Mouse (Mus musculus) lung, postnatal 10 days (tissue): ENCODE measurements around the gene Cdc42bpb.

Experiments
- DNase-seq: peaks from one replicate; pipeline ENCODE4 v3.0.0; 2021

The Cdc42bpb gene

GRCm38 (mm10) chr12:111377376-111377973, at the start of gene Cdc42bpb:
Gene Cdc42bpb, minus strand, starts transcription at chr12:111377718.
- DNase-seq: peak; percentile 96

GRCm38 (mm10) chr12:111425789-111426460, 48.4 kb upstream of the Cdc42bpb start:
- peak; percentile 94 for DNase-seq

GRCm38 (mm10) chr12:111425258-111425657, 47.7 kb upstream of the Cdc42bpb start:
- peak; percentile 94 for DNase-seq

GRCm38 (mm10) chr12:111424547-111424946, 47.0 kb upstream of the Cdc42bpb start:
- peak; percentile 59 for DNase-seq

GRCm38 (mm10) chr12:111423570-111424129, 46.1 kb upstream of the Cdc42bpb start:
- DNase-seq: no peak

- no peak for DNase-seq
These were observed 45.3 kb upstream of the Cdc42bpb start for GRCm38 (mm10) chr12:111422852-111423251.

GRCm38 (mm10) chr12:111420946-111421709, 43.6 kb upstream of the Cdc42bpb start:
- DNase-seq: peak; percentile 54

GRCm38 (mm10) chr12:111419918-111420317, 42.4 kb upstream of the Cdc42bpb start:
- no peak for DNase-seq

- peak; percentile 76 for DNase-seq
These were observed 39.6 kb upstream of the Cdc42bpb start, which contains the start of gene Exoc3l4 for GRCm38 (mm10) chr12:111416921-111417779. Gene Exoc3l4, plus strand, starts transcription at chr12:111417017.

GRCm38 (mm10) chr12:111413300-111413699, 35.8 kb upstream of the Cdc42bpb start:
- DNase-seq: peak; percentile 95

- DNase-seq: peak; percentile 71
These were observed 35.2 kb upstream of the Cdc42bpb start for GRCm38 (mm10) chr12:111412581-111413284.

- DNase-seq: no peak
These were observed 34.3 kb upstream of the Cdc42bpb start for GRCm38 (mm10) chr12:111411631-111412355.

- no peak for DNase-seq
These were observed 32.1 kb upstream of the Cdc42bpb start for GRCm38 (mm10) chr12:111409583-111409982.

GRCm38 (mm10) chr12:111406622-111407021, 29.1 kb upstream of the Cdc42bpb start, which contains the start of gene Lbhd2:
Gene Lbhd2, plus strand, starts transcription at chr12:111406809.
- no peak for DNase-seq

- DNase-seq: no peak
These were observed 27.4 kb upstream of the Cdc42bpb start for GRCm38 (mm10) chr12:111404880-111405279.

GRCm38 (mm10) chr12:111401454-111402184, 24.1 kb upstream of the Cdc42bpb start:
- peak; percentile 86 for DNase-seq

- no peak for DNase-seq
These were observed 19.5 kb upstream of the Cdc42bpb start for GRCm38 (mm10) chr12:111396997-111397396.

- DNase-seq: no peak
These were observed 16.5 kb upstream of the Cdc42bpb start for GRCm38 (mm10) chr12:111394008-111394407.

GRCm38 (mm10) chr12:111387146-111387545, 9.6 kb upstream of the Cdc42bpb start:
- DNase-seq: peak; percentile 29

GRCm38 (mm10) chr12:111386642-111387120, 9.2 kb upstream of the Cdc42bpb start:
- DNase-seq: peak; percentile 88
